Mouse (Mus musculus) erythroblast, embryonic 14.5 days (primary cell): Measurements from ENCODE around the gene Rabl3.

Experiments
- GATA1 ChIP-seq: IDR thresholded peaks from 2 replicates; pipeline ENCODE4 v1.6.1; 2012; ENCODE audit warnings: low read length, inconsistent platforms, mixed read lengths
- TAL1 ChIP-seq: IDR thresholded peaks from 3 replicates; pipeline ENCODE4 v1.6.1; 2012; ENCODE audit warnings: low read length, inconsistent platforms, mixed read lengths

DNA sequence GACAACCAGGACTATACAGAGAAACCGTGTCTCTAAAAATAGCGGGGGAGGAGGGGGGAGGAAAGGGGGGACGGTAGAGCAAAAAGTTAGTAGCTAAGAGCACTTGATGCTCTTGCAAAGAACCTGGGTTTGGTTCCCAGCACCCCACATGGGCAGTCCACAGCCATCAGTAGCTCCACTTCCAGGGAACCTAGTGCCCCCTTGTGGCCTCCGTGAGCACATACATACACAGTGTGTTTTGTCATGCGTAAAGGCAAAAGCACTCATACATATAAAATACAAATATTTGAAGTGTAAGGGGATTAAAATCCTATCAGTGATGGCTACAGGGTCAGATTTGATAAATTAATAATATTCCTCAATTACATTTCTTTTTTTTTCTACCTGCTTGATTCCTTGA, 33.4 kb downstream of the Rabl3 start:
- TF ChIP-seq GATA1 (no peak), TAL1 (no peak)
